Mouse (Mus musculus) leukemia stem cell, adult 10-12 weeks (primary cell): Measurements from ENCODE around the gene Ccl22. TPM values are rescaled to one million over a fixed set of nuclear protein-coding genes. Genes with fewer than 3 reads are reported as not detected.

Experiments
- polyA plus RNA-seq: library from polyadenylated mRNA; stranded (reverse); fragments of >175 nt; gene quantifications from 2 replicates; pipeline ENCODE4 v1.2.3, GENCODE M21; 2012; ENCODE audit warnings: low replicate concordance

Gene Ccl22
- polyA plus RNA-seq, result 0.25 and 0.47 TPM in 2 replicates

GRCm38 (mm10) chr8:94745476-94746184 lies at the start of gene Ccl22:
TSS of gene Ccl22 (plus strand) at chr8:94745590.

GRCm38 (mm10) chr8:94695994-94696384 lies 49.4 kb upstream of the Ccl22 start, which contains the start of gene Pllp:
TSS of gene Pllp (minus strand) at chr8:94696278.

GRCm38 (mm10) chr8:94771941-94772670 lies 26.7 kb downstream of the Ccl22 start, which contains the start of gene Cx3cl1:
TSS of gene Cx3cl1 (plus strand) at chr8:94772009.

Other genes with a start within 250 kb of the Ccl22 start
- gene Cpne2, start 212.6 kb upstream of the Ccl22 start, polyA plus RNA-seq, result 61.8 and 73.0 TPM in 2 replicates
- 6.5 and 8.1 TPM in 2 replicates for gene Rspry1, start 143.7 kb upstream of the Ccl22 start, polyA plus RNA-seq
- gene Fam192a, start 143.6 kb upstream of the Ccl22 start, polyA plus RNA-seq, result 17.6 and 35.3 TPM in 2 replicates
- 5.8 and 16.9 TPM in 2 replicates for gene Arl2bp, start 79.0 kb upstream of the Ccl22 start, polyA plus RNA-seq
- not detected in 2 replicates for gene Pllp, start 49.3 kb upstream of the Ccl22 start, polyA plus RNA-seq
- 0.07 and 0.10 TPM in 2 replicates for gene Cx3cl1, start 26.4 kb downstream of the Ccl22 start, polyA plus RNA-seq
- not detected in 2 replicates for gene Ccl17, start 64.9 kb downstream of the Ccl22 start, polyA plus RNA-seq
- 89.1 and 112 TPM in 2 replicates for gene Coq9, start 92.7 kb downstream of the Ccl22 start, polyA plus RNA-seq
- gene Ciapin1, start 92.8 kb downstream of the Ccl22 start, polyA plus RNA-seq, result 103 and 1,167 TPM in 2 replicates
- gene Polr2c, start 111.9 kb downstream of the Ccl22 start, polyA plus RNA-seq, result 10.6 and 11.4 TPM in 2 replicates
- 0.90 and 4.2 TPM in 2 replicates for gene Dok4, start 130.7 kb downstream of the Ccl22 start, polyA plus RNA-seq
- 1.6 and 3.0 TPM in 2 replicates for gene Ccdc102a, start 172.5 kb downstream of the Ccl22 start, polyA plus RNA-seq
- 1.3 and 3.6 TPM in 2 replicates for gene Adgrg5, start 178.1 kb downstream of the Ccl22 start, polyA plus RNA-seq
- 5.7 and 21.1 TPM in 2 replicates for gene Adgrg1, start 229.2 kb downstream of the Ccl22 start, polyA plus RNA-seq